Mouse (Mus musculus): Measurements from ENCODE around the gene Tigd2. TPM values are rescaled to one million over a fixed set of nuclear protein-coding genes. Genes with fewer than 3 reads are reported as not detected.

The Tigd2 gene
- total RNA-seq, 2 experiments from 2014 or later, result 16.4 to 16.9 TPM

- DNase-seq, result no peak
Measured at GRCm38 (mm10) chr6:59250536-59250935, 41.9 kb downstream of the Tigd2 start.

GRCm38 (mm10) chr6:59255909-59256308 lies 47.2 kb downstream of the Tigd2 start:
- peak in 1 of 2 experiments; percentile 2 for DNase-seq

Other genes with a start within 250 kb of the Tigd2 start
- 100 to 1,000 TPM in 1 of 2 experiments, 10 to 100 TPM in 1; 99.4 to 103 TPM for gene Fam13a, start 184.3 kb upstream of the Tigd2 start, total RNA-seq (2021)
- 1 to 10 TPM; 2.5 TPM for gene Gprin3, start 217.4 kb downstream of the Tigd2 start, total RNA-seq (2021)